Mouse (Mus musculus) ES-Bruce4 (cell line): ENCODE data around the gene Cog7.

Source experiments
- CTCF ChIP-seq: IDR thresholded peaks from one replicate; pipeline ENCODE4 v1.8.1; 2011; ENCODE audit warnings: low read depth, low read length
- POLR2A ChIP-seq: IDR thresholded peaks from one replicate; pipeline ENCODE4 v1.8.1; 2011; ENCODE audit warnings: low read length; ENCODE audit not compliant: insufficient read depth

- no peak for TF ChIP-seq CTCF
- no peak for TF ChIP-seq POLR2A
Measured at GRCm38 (mm10) chr7:121939244-121939643, 42.3 kb downstream of the Cog7 start.
